Mouse (Mus musculus): ENCODE data around the gene Gm20388.
"Not testable (repeated sequence)": the region's sequence is repeated elsewhere in the genome, so short reads cannot be mapped to it uniquely, and the experiment has no call there.

DNA sequence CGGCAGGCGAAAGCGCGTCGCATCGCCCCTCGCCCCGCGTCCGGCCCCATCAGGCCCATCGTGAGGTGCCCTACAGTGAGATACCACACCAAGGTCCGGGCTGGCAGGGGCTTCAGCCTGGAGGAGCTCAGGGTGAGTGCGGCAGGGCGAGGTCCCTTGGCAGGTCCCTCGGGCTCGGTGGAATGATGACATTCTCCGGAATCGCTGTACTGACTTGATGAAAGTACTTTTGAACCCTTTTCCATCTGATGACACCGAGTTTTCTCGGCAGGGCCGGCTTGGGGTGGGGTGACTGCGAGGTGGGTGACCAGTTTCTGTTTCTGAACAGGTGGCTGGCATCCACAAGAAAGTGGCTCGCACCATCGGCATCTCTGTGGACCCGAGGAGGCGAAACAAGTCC is 3192.2 kb downstream of the Gm20388 start:
- not testable (repeated sequence) for TF ChIP-seq CTCF, EP300 (IDR thresholded peaks at IDR 0.05; ENCODE audit: low read depth)

Data from liver, embryonic 14.5 days (tissue).